Mouse (Mus musculus): ENCODE results near the gene Trim29.

Trim29 gene

GRCm38 (mm10) chr9:43315320-43315950 lies 4.8 kb downstream of the Trim29 start:
- no peak for DNase-seq

- no peak for DNase-seq
Measured at GRCm38 (mm10) chr9:43316466-43316865, 5.8 kb downstream of the Trim29 start.

- DNase-seq = no peak
Measured at GRCm38 (mm10) chr9:43318661-43319060, 8.0 kb downstream of the Trim29 start.

GRCm38 (mm10) chr9:43321951-43322350 lies 11.3 kb downstream of the Trim29 start:
- no peak for DNase-seq

- no peak for DNase-seq
Measured at GRCm38 (mm10) chr9:43322666-43323065, 12.0 kb downstream of the Trim29 start.

- no peak for DNase-seq
Measured at GRCm38 (mm10) chr9:43325486-43325885, 14.8 kb downstream of the Trim29 start.

GRCm38 (mm10) chr9:43326015-43326631 lies 15.5 kb downstream of the Trim29 start:
- no peak for DNase-seq

GRCm38 (mm10) chr9:43327182-43328129 lies 16.8 kb downstream of the Trim29 start:
- no peak for DNase-seq

GRCm38 (mm10) chr9:43330426-43330825 lies 19.8 kb downstream of the Trim29 start:
- no peak for DNase-seq

GRCm38 (mm10) chr9:43331476-43332471 lies 21.1 kb downstream of the Trim29 start:
- no peak for DNase-seq

- DNase-seq = no peak
Measured at GRCm38 (mm10) chr9:43334476-43334875, 23.8 kb downstream of the Trim29 start.

- DNase-seq = no peak
Measured at GRCm38 (mm10) chr9:43337636-43338035, 27.0 kb downstream of the Trim29 start.

- DNase-seq = no peak
Measured at GRCm38 (mm10) chr9:43338067-43338466, 27.4 kb downstream of the Trim29 start.

GRCm38 (mm10) chr9:43339614-43340020 lies 29.0 kb downstream of the Trim29 start:
- DNase-seq = peak in 1 of 2 experiments; percentile 54

- DNase-seq = no peak
Measured at GRCm38 (mm10) chr9:43350089-43350488, 39.4 kb downstream of the Trim29 start.

- no peak for DNase-seq
Measured at GRCm38 (mm10) chr9:43351015-43351414, 40.4 kb downstream of the Trim29 start.

GRCm38 (mm10) chr9:43357011-43357410 lies 46.4 kb downstream of the Trim29 start:
- DNase-seq = no peak

GRCm38 (mm10) chr9:43358591-43359323 lies 48.1 kb downstream of the Trim29 start:
- no peak for DNase-seq

- DNase-seq = no peak
Measured at GRCm38 (mm10) chr9:43368781-43369180, 58.1 kb downstream of the Trim29 start.

- no peak for DNase-seq
Measured at GRCm38 (mm10) chr9:43383871-43384270, 73.2 kb downstream of the Trim29 start.

- DNase-seq = no peak
Measured at GRCm38 (mm10) chr9:43384400-43384799, 73.8 kb downstream of the Trim29 start.
